Mouse (Mus musculus) erythroblast, embryonic 14.5 days (primary cell): ENCODE measurements around the gene Dlx3.

Source experiments
- GATA1 ChIP-seq: IDR thresholded peaks from 2 replicates; pipeline ENCODE4 v1.6.1; 2012; ENCODE audit warnings: low read length, inconsistent platforms, mixed read lengths
- TAL1 ChIP-seq: IDR thresholded peaks from 3 replicates; pipeline ENCODE4 v1.6.1; 2012; ENCODE audit warnings: low read length, inconsistent platforms, mixed read lengths

DNA sequence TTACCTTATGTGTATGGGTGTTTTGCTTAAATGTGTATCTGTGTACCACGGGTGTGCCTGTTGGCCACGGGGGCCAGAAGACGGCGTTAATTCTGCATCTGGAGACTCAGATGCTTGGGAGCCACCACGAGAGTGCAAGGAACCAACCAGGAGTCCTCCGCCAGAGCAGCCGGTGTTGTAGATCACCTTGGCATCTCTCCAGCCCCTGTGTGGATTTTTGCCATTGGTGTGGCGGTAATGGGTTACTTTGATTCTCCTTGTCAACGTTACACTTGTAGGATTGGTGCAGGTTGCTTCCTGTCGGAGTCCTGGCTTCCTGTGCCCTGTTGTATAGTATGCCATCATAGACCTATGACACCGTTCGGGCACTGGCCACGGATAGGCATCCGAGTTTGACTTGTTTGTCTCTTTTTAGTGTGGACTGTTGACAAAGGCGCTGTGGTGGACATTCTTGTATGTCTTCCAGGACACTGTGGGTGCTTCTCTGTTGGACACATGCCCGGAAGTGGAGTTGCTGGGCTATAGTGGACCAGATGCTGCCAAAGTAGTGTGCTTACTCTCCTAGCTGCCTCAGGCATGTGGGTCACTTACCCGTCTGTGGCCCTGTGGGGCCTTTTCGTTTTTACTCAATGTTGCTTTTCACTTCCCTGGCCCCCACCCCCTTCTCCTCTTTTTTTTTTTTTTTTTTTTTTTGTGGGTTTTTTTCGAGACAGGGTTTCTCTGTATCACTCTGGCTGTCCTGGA is 17.6 kb upstream of the Dlx3 start:
- no peak for TF ChIP-seq GATA1
- no peak for TF ChIP-seq TAL1
